Mouse (Mus musculus) MEL (cell line): ENCODE data around the gene Fam45a. TPM values are rescaled to one million over a fixed set of nuclear protein-coding genes. Genes with fewer than 3 reads are reported as not detected.
A peak's percentile ranks its signal among the peaks of the same experiment; 100 is the strongest.

Source experiments
- DNase-seq: peaks from one replicate; pipeline ENCODE4 v3.0.0; 2011; ENCODE audit warnings: low read depth, low spot score
- H3K27ac ChIP-seq: 2 replicates; pipeline ENCODE4 v1.5.1; 2012; ENCODE audit warnings: low read depth, mild to moderate bottlenecking, control low read depth, low read length, moderate library complexity; ENCODE audit not compliant: control insufficient read depth
- H3K27me3 ChIP-seq, 2 experiments: fragments of 150-350 bp in 1 of 2; sonication (generic) in 1 of 2; 2 replicates each; pipeline ENCODE4 v1.6.1; 2012; ENCODE audit warnings: low read length in 2 of 2, mild to moderate bottlenecking in 2 of 2, improper control_type of control experiment in 1 of 2, moderate library complexity in 1 of 2; ENCODE audit not compliant: insufficient read depth in 2 of 2, control insufficient read depth in 1 of 2
- H3K36me3 ChIP-seq, 2 experiments: 2 replicates each; pipeline ENCODE4 v1.6.1; 2012 to 2014; ENCODE audit warnings: low read length in 2 of 2, improper control_type of control experiment in 1 of 2, inconsistent platforms in 1 of 2, mild to moderate bottlenecking in 1 of 2; ENCODE audit not compliant: insufficient read depth in 2 of 2, control insufficient read depth in 1 of 2
- H3K4me1 ChIP-seq, 2 experiments: fragments of 150-350 bp in 1 of 2; sonication (generic) in 1 of 2; 2 replicates each; pipeline ENCODE4 v1.6.1; 2012; ENCODE audit warnings: low read length in 2 of 2, improper control_type of control experiment in 1 of 2, mild to moderate bottlenecking in 1 of 2; ENCODE audit not compliant: insufficient read depth in 2 of 2, control insufficient read depth in 1 of 2
- H3K4me3 ChIP-seq, 2 experiments: fragments of 150-350 bp in 1 of 2; sonication (generic) in 1 of 2; 2 replicates each; pipeline ENCODE4 v1.5.1; 2012; ENCODE audit warnings: low read depth in 2 of 2, low read length in 2 of 2, mild to moderate bottlenecking in 2 of 2, moderate library complexity in 2 of 2, control low read depth in 1 of 2, improper control_type of control experiment in 1 of 2; ENCODE audit not compliant: control insufficient read depth in 1 of 2, insufficient read depth in 1 of 2
- H3K79me2 ChIP-seq: 2 replicates; pipeline ENCODE4 v1.6.1; 2012; ENCODE audit warnings: mild to moderate bottlenecking, low read length, moderate library complexity; ENCODE audit not compliant: control insufficient read depth, poor library complexity, insufficient read depth
- H3K9ac ChIP-seq: 2 replicates; pipeline ENCODE4 v1.6.1; 2012; ENCODE audit warnings: low read depth, mild to moderate bottlenecking, control low read depth, low read length, moderate library complexity; ENCODE audit not compliant: control insufficient read depth, poor library complexity, severe bottlenecking
- H3K9me3 ChIP-seq: fragments of 150-350 bp; sonication (generic); replicated peaks from 2 replicates; pipeline ENCODE4 v1.6.1; 2012; ENCODE audit warnings: mild to moderate bottlenecking, low read length, improper control_type of control experiment, moderate library complexity; ENCODE audit not compliant: insufficient read depth
- BHLHE40 ChIP-seq: IDR thresholded peaks from 2 replicates; pipeline ENCODE4 v1.6.1; 2012; ENCODE audit warnings: low read depth, mild to moderate bottlenecking, inconsistent platforms, low read length, improper control_type of control experiment, borderline replicate concordance
- CHD1 ChIP-seq: IDR thresholded peaks from 2 replicates; pipeline ENCODE4 v1.6.1; 2012; ENCODE audit warnings: low read depth, mild to moderate bottlenecking, inconsistent platforms, low read length, improper control_type of control experiment
- CHD2 ChIP-seq: IDR thresholded peaks from 2 replicates; pipeline ENCODE4 v1.6.1; 2011; ENCODE audit warnings: low read length, improper control_type of control experiment
- E2F4 ChIP-seq: IDR thresholded peaks from 2 replicates; pipeline ENCODE4 v1.6.1; 2011; ENCODE audit warnings: low read depth, low read length, improper control_type of control experiment, borderline replicate concordance
- ELF1 ChIP-seq: IDR thresholded peaks from 2 replicates; pipeline ENCODE4 v1.6.1; 2014; ENCODE audit warnings: low read depth, mild to moderate bottlenecking, inconsistent platforms, low read length, improper control_type of control experiment, moderate library complexity
- EP300 ChIP-seq, 2 experiments: IDR thresholded peaks; 2 replicates each; pipeline ENCODE4 v1.6.1; 2011; ENCODE audit warnings: improper control_type of control experiment in 2 of 2, low read length in 2 of 2, low read depth in 1 of 2, mild to moderate bottlenecking in 1 of 2
- ETS1 ChIP-seq: IDR thresholded peaks from 2 replicates; pipeline ENCODE4 v1.6.1; 2012; ENCODE audit warnings: low read depth, mild to moderate bottlenecking, inconsistent platforms, low read length, improper control_type of control experiment, moderate library complexity
- GABPA ChIP-seq: IDR thresholded peaks from 2 replicates; pipeline ENCODE4 v1.6.1; 2012; ENCODE audit warnings: low read depth, mild to moderate bottlenecking, inconsistent platforms, low read length, improper control_type of control experiment, moderate library complexity
- GATA1 ChIP-seq: IDR thresholded peaks from 2 replicates; pipeline ENCODE4 v1.6.1; 2011; ENCODE audit warnings: low read depth, low read length, improper control_type of control experiment
- HCFC1 ChIP-seq: IDR thresholded peaks from 2 replicates; pipeline ENCODE4 v1.6.1; 2012; ENCODE audit warnings: low read depth, mild to moderate bottlenecking, inconsistent platforms, low read length, improper control_type of control experiment, moderate library complexity
- JUND ChIP-seq: IDR thresholded peaks from 2 replicates; pipeline ENCODE4 v1.6.1; 2011; ENCODE audit warnings: low read depth, mild to moderate bottlenecking, improper control_type of control experiment, low read length
- KAT2A ChIP-seq: conservative IDR thresholded peaks from 2 replicates; pipeline ENCODE4 v1.6.1; 2012; ENCODE audit warnings: low read depth, low read length, improper control_type of control experiment, inconsistent platforms
- MAX ChIP-seq: IDR thresholded peaks from 2 replicates; pipeline ENCODE4 v1.6.1; 2011; ENCODE audit warnings: low read length, improper control_type of control experiment
- MEF2A ChIP-seq: IDR thresholded peaks from 2 replicates; pipeline ENCODE4 v1.6.1; 2014; ENCODE audit warnings: low read depth, mild to moderate bottlenecking, inconsistent platforms, low read length, improper control_type of control experiment; ENCODE audit not compliant: poor library complexity, insufficient replicate concordance, severe bottlenecking; ENCODE audit errors: extremely low read depth
- MXI1 ChIP-seq: IDR thresholded peaks from 2 replicates; pipeline ENCODE4 v1.6.1; 2011; ENCODE audit warnings: mild to moderate bottlenecking, low read depth, low read length, improper control_type of control experiment
- MYB ChIP-seq: IDR thresholded peaks from 2 replicates; pipeline ENCODE4 v1.6.1; 2011; ENCODE audit warnings: mild to moderate bottlenecking, low read depth, low read length, improper control_type of control experiment
- MYC ChIP-seq: IDR thresholded peaks from 2 replicates; pipeline ENCODE4 v1.6.1; 2011; ENCODE audit warnings: low read depth, mild to moderate bottlenecking, low read length, improper control_type of control experiment, moderate library complexity
- NELFE ChIP-seq: IDR thresholded peaks from 2 replicates; pipeline ENCODE4 v1.6.1; 2011; ENCODE audit warnings: low read depth, low read length, improper control_type of control experiment
- NRF1 ChIP-seq: IDR thresholded peaks from 2 replicates; pipeline ENCODE4 v1.6.1; 2014; ENCODE audit warnings: low read depth, mild to moderate bottlenecking, inconsistent platforms, low read length, improper control_type of control experiment, moderate library complexity; ENCODE audit not compliant: poor library complexity, insufficient read depth, severe bottlenecking
- POLR2A ChIP-seq, 2 experiments: IDR thresholded peaks; 2 replicates each; pipeline ENCODE4 v1.6.1; 2011 to 2012; ENCODE audit warnings: low read length in 2 of 2, mild to moderate bottlenecking in 2 of 2, control low read depth in 1 of 2, improper control_type of control experiment in 1 of 2, low read depth in 1 of 2, moderate library complexity in 1 of 2; ENCODE audit not compliant: control insufficient read depth in 1 of 2, insufficient read depth in 1 of 2, poor library complexity in 1 of 2
- POLR2AphosphoS2 ChIP-seq: IDR thresholded peaks from 2 replicates; pipeline ENCODE4 v1.6.1; 2011; ENCODE audit warnings: low read length, improper control_type of control experiment
- RCOR1 ChIP-seq: IDR thresholded peaks from 2 replicates; pipeline ENCODE4 v1.6.1; 2012; ENCODE audit warnings: low read depth, mild to moderate bottlenecking, inconsistent platforms, low read length, improper control_type of control experiment
- SIN3A ChIP-seq: IDR thresholded peaks from 2 replicates; pipeline ENCODE4 v1.6.1; 2012; ENCODE audit warnings: low read length, improper control_type of control experiment, inconsistent platforms
- SMC3 ChIP-seq: IDR thresholded peaks from 2 replicates; pipeline ENCODE4 v1.6.1; 2011; ENCODE audit warnings: low read depth, low read length, improper control_type of control experiment
- TAL1 ChIP-seq: IDR thresholded peaks from 2 replicates; pipeline ENCODE4 v1.6.1; 2012; ENCODE audit warnings: mild to moderate bottlenecking, inconsistent platforms, low read length, moderate library complexity, mixed read lengths
- TBP ChIP-seq: IDR thresholded peaks from 2 replicates; pipeline ENCODE4 v1.8.0; 2011; ENCODE audit warnings: low read depth, low read length, improper control_type of control experiment
- USF1 ChIP-seq: IDR thresholded peaks from 2 replicates; pipeline ENCODE4 v1.6.1; 2014; ENCODE audit warnings: low read depth, mild to moderate bottlenecking, inconsistent platforms, low read length, improper control_type of control experiment, moderate library complexity
- ZC3H11A ChIP-seq: IDR thresholded peaks from 2 replicates; pipeline ENCODE4 v1.6.1; 2012; ENCODE audit warnings: low read depth, mild to moderate bottlenecking, inconsistent platforms, low read length, improper control_type of control experiment
- ZKSCAN1 ChIP-seq: IDR thresholded peaks from 2 replicates; pipeline ENCODE4 v1.6.1; 2012; ENCODE audit warnings: low read depth, mild to moderate bottlenecking, inconsistent platforms, low read length, improper control_type of control experiment, moderate library complexity
- ZNF384 ChIP-seq: IDR thresholded peaks from 2 replicates; pipeline ENCODE4 v1.6.1; 2012; ENCODE audit warnings: low read depth, mild to moderate bottlenecking, inconsistent platforms, low read length, improper control_type of control experiment
- polyA plus RNA-seq, 2 experiments: library from polyadenylated mRNA; stranded (reverse) in 1 of 2; unstranded in 1 of 2; fragments of >175 nt in 1 of 2; fragments of >200 nt in 1 of 2; gene quantifications; 2 replicates each; pipeline versions ENCODE4 v1.2.1 to v1.2.4; 2012; ENCODE audit warnings: low replicate concordance in 2 of 2, low read depth in 1 of 2; ENCODE audit not compliant: insufficient read length in 2 of 2, insufficient read depth in 1 of 2, missing spikeins in 1 of 2
- total RNA-seq: library from RNA; depleted of rRNA; stranded (reverse); fragments of 300-350 nt; gene quantifications from 2 replicates; pipeline ENCODE4 v1.2.3, GENCODE M21; 2012

Fam45a gene
- total and polyA plus RNA-seq, 3 experiments, result 12.1 to 20.4 TPM; not detected in 1

- H3K9me3 ChIP-seq, result no peaks in the 10 kb centered on the region
- TF ChIP-seq EP300 (IDR thresholded peaks at IDR 0.05; ENCODE audit: low read depth in 1 of 2, low read length in 2 of 2) (peak; percentile 15 to 18; a peak in 2 of 4 replicates), CHD1 (peak; percentile 91), POLR2AphosphoS2 (peak; percentile 52; the same call in 1 of the 2 replicates), MAX (peak; percentile 79), CHD2 (no peak), RCOR1 (0 out of 2 replicates have a peak, but pooled peaks have one; percentile 18), BHLHE40 (peak; percentile 70; the same call in 1 of the 2 replicates), MYC (peak; percentile 74; the same call in 1 of the 2 replicates), ZC3H11A (no peak), MXI1 (peak; percentile 99), MYB (no peak), USF1 (no peak), TBP (peak; percentile 36; the same call in 1 of the 2 replicates), MEF2A (no peak), SIN3A (peak; percentile 88), ETS1 (0 out of 2 replicates have a peak, but pooled peaks have one; percentile 20), TAL1 (no peak), NELFE (peak; percentile 20; the same call in 1 of the 2 replicates), POLR2A (IDR thresholded peaks at IDR 0.05; ENCODE audit: control insufficient read depth in 1 of 2, insufficient read depth in 1 of 2, low read depth in 1 of 2, low read length in 2 of 2, poor library complexity in 1 of 2) (0 out of 4 replicates have a peak, but pooled peaks of 1 of the 2 experiments have one; percentile 11), SMC3 (0 out of 2 replicates have a peak, but pooled peaks have one; percentile 1)
- TF ChIP-seq, all 39 proteins: peak for 14
- peak; percentile 75 for DNase-seq
- Histone ChIP-seq H3K4me1 (peaks cover 23 to 41% of the 10 kb centered on the region in 2 experiments), H3K9ac (peak overlapping the region; percentile 99), H3K79me2 (peaks cover 65% of the 10 kb centered on the region), H3K27ac (no peak overlapping the region), H3K36me3 (peaks cover 33 to 61% of the 10 kb centered on the region in 2 experiments), H3K4me3 (peak overlapping the region; percentile 58 to 85), H3K27me3 (no peaks in the 10 kb centered on the region)
These were observed 23.0 kb upstream of the Fam45a start for GRCm38 (mm10) chr19:60788214-60788960.

- Histone ChIP-seq H3K4me3 (peak overlapping the region; percentile 85 to 87), H3K9me3 (no peaks in the 10 kb centered on the region), H3K4me1 (peaks cover 25 to 49% of the 10 kb centered on the region in 2 experiments), H3K79me2 (peaks cover 55% of the 10 kb centered on the region), H3K27me3 (no peaks in the 10 kb centered on the region), H3K27ac (peak overlapping the region; percentile 94), H3K36me3 (peaks cover 26 to 59% of the 10 kb centered on the region in 2 experiments), H3K9ac (peak overlapping the region; percentile 99)
- peak; percentile 61 for DNase-seq
- no peak for TF ChIP-seq MYC
- no peak for TF ChIP-seq USF1
- TF ChIP-seq NRF1, result no peak
- no peak for TF ChIP-seq E2F4
- TF ChIP-seq GATA1, result peak; percentile 25; the same call in 1 of the 2 replicates
- TF ChIP-seq NELFE, result no peak
- TF ChIP-seq POLR2AphosphoS2, result 0 out of 2 replicates have a peak, but pooled peaks have one; percentile 59
- no peak for TF ChIP-seq ZNF384
- no peak for TF ChIP-seq MAX
- TF ChIP-seq MXI1, result peak; percentile 84
- no peak for TF ChIP-seq ETS1
- no peak for TF ChIP-seq KAT2A
- TF ChIP-seq GABPA, result no peak
- TF ChIP-seq HCFC1, result no peak
- TF ChIP-seq JUND, result no peak
- no peak for TF ChIP-seq ELF1
- no peak for TF ChIP-seq ZKSCAN1
- TF ChIP-seq CHD1, result peak; percentile 98
These were observed 21.9 kb upstream of the Fam45a start for GRCm38 (mm10) chr19:60789452-60789851.
